Comparison of ENCODE assay signal across 10 mouse cellular contexts in the genomic region with DNA sequence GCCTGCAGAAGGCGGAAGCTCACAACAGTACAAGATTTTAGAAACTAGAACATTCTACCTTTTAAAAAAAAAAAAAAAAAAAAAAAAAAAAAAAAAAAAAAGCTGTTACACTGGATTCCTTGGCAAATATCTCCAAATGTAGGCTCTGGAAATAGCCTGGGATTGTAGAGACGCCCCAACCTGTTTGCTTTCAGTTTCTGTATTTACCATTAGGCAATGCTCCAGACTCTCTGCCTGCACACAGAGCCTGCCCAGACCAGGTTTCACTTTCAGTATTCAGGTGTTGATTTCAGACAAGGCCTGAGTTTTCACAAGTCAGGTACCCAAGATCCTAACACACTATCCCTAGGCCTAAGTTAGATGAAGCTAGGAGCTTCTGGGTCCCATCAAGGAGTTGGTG. TPM values are rescaled to one million over a fixed set of nuclear protein-coding genes. Genes with fewer than 3 reads are reported as not detected.
DNase-seq lines count a peak whose midpoint lies in the region; ATAC-seq lines count a peak whose summit lies in the region.
"Had no signal": no experiment of that assay in that cellular context is flagged by ENCODE, and none has a peak within 500 bp of the region (broad histone marks: within the 10 kb centered on the region; RNA-seq: fewer than 3 reads in every experiment).

No protein-coding gene starts in this region.

- H3K4me3 ChIP-seq in kidney, embryonic 15.5 days (replicated peaks) = no peak overlapping the region
- H3K4me3 ChIP-seq: hindbrain, embryonic 15.5 days; limb, embryonic 15.5 days had no signal

- H3K9ac ChIP-seq in kidney, embryonic 15.5 days = no peak overlapping the region
- H3K9ac ChIP-seq: hindbrain, embryonic 15.5 days; limb, embryonic 15.5 days had no signal

- H3K4me2 ChIP-seq in kidney, embryonic 15.5 days = no peak overlapping the region
- H3K4me2 ChIP-seq: hindbrain, embryonic 15.5 days; limb, embryonic 15.5 days had no signal

- peak; percentile 48 for DNase-seq in kidney, postnatal 14 days
- peak; percentile 11 to 34 for DNase-seq in CD8-positive naive resting alpha-beta T cell, adult 2 months (ENCODE audit: low read depth in 2 of 2, low spot score in 2 of 2)
- DNase-seq in lung, postnatal 36 days = peak; percentile 83
- no peak for DNase-seq in gastrocnemius, postnatal 4 days (ENCODE audit: low spot score in 2 of 2)
- DNase-seq in cerebellum, adult 11 months = no peak

- ATAC-seq in kidney, embryonic 15.5 days (replicated peaks; ENCODE audit: low FRiP score) = no peak
- 0 out of 2 replicates have a peak, but pooled peaks have one; percentile 26 for ATAC-seq in common myeloid progenitor, adult 5-6 weeks (replicated peaks; ENCODE audit: low read depth, poor library complexity, severe bottlenecking)

- H3K9me3 ChIP-seq in kidney, embryonic 15.5 days (replicated peaks) = no peaks in the 10 kb centered on the region
- H3K9me3 ChIP-seq: hindbrain, embryonic 15.5 days; limb, embryonic 15.5 days had no signal

- no peaks in the 10 kb centered on the region for H3K36me3 ChIP-seq in kidney, embryonic 15.5 days
- H3K36me3 ChIP-seq: hindbrain, embryonic 15.5 days; limb, embryonic 15.5 days had no signal

- WGBS in kidney, embryonic 15.5 days = 93% methylated on average over 2 of the region's 2 CpGs

- no peak overlapping the region for H3K27ac ChIP-seq in kidney, embryonic 15.5 days
- H3K27ac ChIP-seq: hindbrain, embryonic 15.5 days had no signal

- H3K27me3 ChIP-seq in kidney, embryonic 15.5 days = no peaks in the 10 kb centered on the region
- H3K27me3 ChIP-seq: hindbrain, embryonic 15.5 days; limb, embryonic 15.5 days had no signal

- H3K4me1 ChIP-seq in kidney, embryonic 15.5 days = peaks cover 36% of the 10 kb centered on the region

RNA-seq across cellular contexts. Expression of gene Socs1, which starts 44.3 kb away (rescaled TPM):
- 6.9 and 7.8 TPM in 2 replicates for polyA plus RNA-seq in kidney, embryonic 15.5 days (2015; fragmentation: Nextera tagmentation; extraction: Ambion mirVana)
- 0.59 and 2.3 TPM in 2 replicates for total RNA-seq in common myeloid progenitor, adult 5-6 weeks (2017)
- 1 to 10 TPM; 2.9 to 3.2 TPM for total RNA-seq in gastrocnemius, postnatal 4 days (2021)

RNA-seq across cellular contexts. Expression of gene Tnp2, which starts 47.4 kb away (rescaled TPM):
- not detected in 2 replicates for polyA plus RNA-seq in kidney, embryonic 15.5 days (2015; fragmentation: Nextera tagmentation; extraction: Ambion mirVana)
- not detected in 2 replicates for total RNA-seq in common myeloid progenitor, adult 5-6 weeks (2017)
- not detected for total RNA-seq in gastrocnemius, postnatal 4 days (2021)
- polyA plus RNA-seq: hindbrain, embryonic 15.5 days; limb, embryonic 15.5 days; neural tube, embryonic 14.5 days had no signal

RNA-seq across cellular contexts. Expression of gene Prm3, which starts 49.6 kb away (rescaled TPM):
- not detected in 2 replicates for polyA plus RNA-seq in kidney, embryonic 15.5 days (2015; fragmentation: Nextera tagmentation; extraction: Ambion mirVana)
- total RNA-seq in common myeloid progenitor, adult 5-6 weeks (2017) = not detected in 2 replicates
- not detected for total RNA-seq in gastrocnemius, postnatal 4 days (2021)
- polyA plus RNA-seq: hindbrain, embryonic 15.5 days; limb, embryonic 15.5 days; neural tube, embryonic 14.5 days had no signal

RNA-seq across cellular contexts. Expression of gene Prm2, which starts 54.9 kb away (rescaled TPM):
- not detected in 2 replicates for polyA plus RNA-seq in kidney, embryonic 15.5 days (2015; fragmentation: Nextera tagmentation; extraction: Ambion mirVana)
- not detected in 2 replicates for total RNA-seq in common myeloid progenitor, adult 5-6 weeks (2017)
- total RNA-seq in gastrocnemius, postnatal 4 days (2021) = not detected
- polyA plus RNA-seq: hindbrain, embryonic 15.5 days; limb, embryonic 15.5 days; neural tube, embryonic 14.5 days had no signal

Comparison
In these comparisons a context has a peak if more than half of its experiments do, and no peak if none do; other contexts are left out.
1. DNase-seq: peak in kidney, postnatal 14 days (single experiment), CD8-positive naive resting alpha-beta T cell, adult 2 months (2 of 2) and lung, postnatal 36 days (single experiment); none in gastrocnemius, postnatal 4 days (0 of 2) and cerebellum, adult 11 months (single experiment).